Mouse (Mus musculus) stomach, postnatal 0 days (tissue): ENCODE measurements around the gene 4933415A04Rik. TPM values are rescaled to one million over a fixed set of nuclear protein-coding genes. Genes with fewer than 3 reads are reported as not detected.
A peak's percentile ranks its signal among the peaks of the same experiment; 100 is the strongest.

Experiments used
- ATAC-seq: fragments of 200-750 bp; cut with Nextera tagmentation; 2 replicates; pipeline ENCODE4 v1.8.0; 2017; ENCODE audit not compliant: low FRiP score, low TSS enrichment
- DNase-seq: peaks from one replicate; pipeline ENCODE4 v3.0.0-alpha.2; 2016; ENCODE audit warnings: low spot score
- H3K27ac ChIP-seq: fragments of 300-500 bp; sonication (generic); replicated peaks from 2 replicates; pipeline ENCODE4 v1.5.1; 2014; ENCODE audit warnings: mild to moderate bottlenecking, control low read depth
- H3K27me3 ChIP-seq: fragments of 300-500 bp; sonication (generic); 2 replicates; pipeline ENCODE4 v1.6.1; 2014; ENCODE audit warnings: low read length; ENCODE audit not compliant: control insufficient read depth, insufficient read depth
- H3K36me3 ChIP-seq: fragments of 300-500 bp; sonication (generic); 2 replicates; pipeline ENCODE4 v1.6.1; 2014; ENCODE audit warnings: low read length, mixed read lengths; ENCODE audit not compliant: control insufficient read depth, insufficient read depth
- H3K4me1 ChIP-seq: fragments of 300-500 bp; sonication (generic); replicated peaks from 2 replicates; pipeline ENCODE4 v1.6.1; 2014; ENCODE audit warnings: antibody characterized with exemption; ENCODE audit not compliant: control insufficient read depth, insufficient read depth
- H3K4me2 ChIP-seq: fragments of 300-500 bp; sonication (generic); replicated peaks from 2 replicates; pipeline ENCODE4 v1.6.1; 2014; ENCODE audit warnings: low read depth, mild to moderate bottlenecking, control low read depth, moderate library complexity
- H3K4me3 ChIP-seq: fragments of 300-500 bp; sonication (generic); 2 replicates; pipeline ENCODE4 v1.5.1; 2014; ENCODE audit warnings: low read depth, low read length, control low read depth
- H3K9ac ChIP-seq: fragments of 300-500 bp; sonication (generic); 2 replicates; pipeline ENCODE4 v1.6.1; 2014; ENCODE audit warnings: mild to moderate bottlenecking, low read length, control low read depth, mixed read lengths
- H3K9me3 ChIP-seq: fragments of 300-500 bp; sonication (generic); 2 replicates; pipeline ENCODE4 v1.6.1; 2016; ENCODE audit warnings: low read length; ENCODE audit not compliant: control insufficient read depth
- CTCF ChIP-seq: IDR thresholded peaks from 2 replicates; pipeline ENCODE4 v1.5.1; 2016; ENCODE audit warnings: antibody characterized with exemption, low read depth, mild to moderate bottlenecking, moderate library complexity
- EP300 ChIP-seq: optimal IDR thresholded peaks from 2 replicates; pipeline ENCODE3; 2016; ENCODE audit warnings: antibody characterized with exemption
- whole genome bisulfite sequencing: fragments of 180-500 bp; shearing (Covaris S2); extraction: QIAGEN DNeasy Blood & Tissue Kit; methylation state at CpG from one replicate; pipeline ENCODE4 v1.1.7; 2014; 5-methylcytosine and 5-hydroxymethylcytosine counted together
- polyA plus RNA-seq: library from polyadenylated mRNA; unstranded; fragments of >200 nt; fragmentation: Nextera tagmentation; extraction: Ambion mirVana; gene quantifications from 2 replicates; pipeline ENCODE4 v1.2.1, GENCODE M21; 2015

4933415A04Rik gene
- polyA plus RNA-seq, 1 experiment from 2014 or later: 2.4 TPM

DNA sequence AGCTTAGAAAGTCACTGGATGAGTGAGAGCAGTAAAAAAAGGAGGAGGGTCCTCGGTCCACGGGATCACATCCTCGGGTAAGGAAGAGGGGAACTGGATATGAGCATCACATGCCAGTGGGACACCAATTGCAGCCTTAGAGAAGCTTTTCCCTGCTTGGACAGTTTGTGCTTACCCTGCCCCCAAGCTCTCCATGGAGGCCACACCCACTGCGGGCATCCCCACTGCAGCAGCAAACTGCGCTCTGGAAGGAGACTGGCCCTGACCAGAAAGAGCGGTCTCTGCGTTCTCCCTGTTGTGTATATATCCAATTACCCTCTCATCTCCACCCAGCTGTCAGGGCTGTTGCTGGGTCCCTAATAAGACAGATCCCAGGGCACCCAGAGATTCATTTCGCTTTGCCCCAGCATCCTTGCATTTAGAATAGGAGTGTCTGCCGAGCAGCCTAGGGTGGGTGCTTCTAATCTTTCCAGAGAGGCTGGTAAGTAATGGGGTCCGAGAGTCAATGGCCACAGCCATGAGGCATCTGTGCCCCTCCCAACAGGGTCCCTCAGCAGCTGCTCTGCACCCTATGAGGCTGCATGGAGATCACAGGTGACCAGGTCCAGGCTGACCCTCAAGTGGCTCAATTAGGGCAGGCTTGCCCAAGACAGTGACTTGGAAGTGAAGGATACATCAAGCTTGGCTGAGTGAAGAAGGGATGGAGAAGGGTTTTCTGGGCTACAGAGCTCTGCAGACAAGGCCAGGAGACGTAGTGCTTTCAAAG lies 8.9 kb upstream of the 4933415A04Rik start:
- peak; percentile 57 for ATAC-seq

DNA sequence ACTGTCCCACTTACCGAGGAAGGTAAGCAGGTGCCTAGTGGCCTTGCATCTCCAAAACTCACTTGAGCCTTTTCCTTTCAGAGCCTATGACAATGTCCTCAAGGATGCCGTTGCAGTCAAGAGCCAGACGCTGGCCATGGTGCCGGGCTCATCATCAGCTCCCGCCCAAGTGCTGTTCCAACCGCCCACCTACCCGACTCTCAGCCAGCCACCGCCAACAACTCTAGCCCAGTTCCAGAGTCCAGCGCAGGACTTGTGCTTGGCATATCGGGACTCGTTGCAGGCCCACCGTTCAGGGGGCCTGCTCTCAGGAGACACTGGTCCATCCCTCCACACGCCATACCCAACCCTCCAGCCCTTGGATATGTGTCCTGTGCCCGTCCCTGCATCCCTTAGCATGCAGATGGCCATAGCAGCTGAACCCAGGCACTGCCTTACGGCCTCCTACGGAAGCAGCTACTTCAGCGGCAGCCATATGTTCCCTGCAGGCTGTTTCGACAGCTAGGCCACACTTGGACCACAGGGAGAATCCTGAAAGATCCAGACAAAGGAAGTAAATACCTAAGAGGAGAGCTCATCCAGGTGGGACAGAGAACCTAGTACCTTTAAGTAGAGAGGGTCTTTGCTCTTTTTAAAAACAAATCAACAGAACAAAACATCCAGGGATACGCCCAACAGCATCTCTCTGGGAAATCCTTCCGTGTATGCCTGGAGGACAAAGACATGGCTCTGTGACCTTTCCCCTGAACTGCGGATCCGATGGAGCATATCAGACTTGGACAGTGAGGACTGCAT lies 1.4 kb upstream of the 4933415A04Rik start:
- TF ChIP-seq CTCF (no peak), EP300 (no peak)
- DNase-seq (no peak), ATAC-seq (no peak)
- Histone ChIP-seq H3K4me2 (no peak overlapping the region), H3K9ac (no peak overlapping the region), H3K27ac (no peak overlapping the region), H3K27me3 (no peaks in the 10 kb centered on the region), H3K4me1 (no peaks in the 10 kb centered on the region), H3K36me3 (0 out of 2 replicates have a peak, but pooled peaks cover 2% of the 10 kb centered on the region), H3K9me3 (no peaks in the 10 kb centered on the region), H3K4me3 (no peak overlapping the region)
- 92% methylated on average over 22 of the region's 22 CpGs for WGBS

More for the DNA sequence above, 8.9 kb upstream of the 4933415A04Rik start:
- Histone ChIP-seq H3K9ac (no peak overlapping the region), H3K27me3 (no peaks in the 10 kb centered on the region), H3K4me1 (0 out of 2 replicates have a peak, but pooled peaks cover 3% of the 10 kb centered on the region), H3K27ac (no peak overlapping the region), H3K4me3 (no peak overlapping the region), H3K4me2 (no peak overlapping the region), H3K9me3 (no peaks in the 10 kb centered on the region), H3K36me3 (no peaks in the 10 kb centered on the region)
- DNase-seq: no peak
- 61% methylated on average over 11 of the region's 11 CpGs for WGBS
- no peak for TF ChIP-seq CTCF
- TF ChIP-seq EP300: no peak

DNA sequence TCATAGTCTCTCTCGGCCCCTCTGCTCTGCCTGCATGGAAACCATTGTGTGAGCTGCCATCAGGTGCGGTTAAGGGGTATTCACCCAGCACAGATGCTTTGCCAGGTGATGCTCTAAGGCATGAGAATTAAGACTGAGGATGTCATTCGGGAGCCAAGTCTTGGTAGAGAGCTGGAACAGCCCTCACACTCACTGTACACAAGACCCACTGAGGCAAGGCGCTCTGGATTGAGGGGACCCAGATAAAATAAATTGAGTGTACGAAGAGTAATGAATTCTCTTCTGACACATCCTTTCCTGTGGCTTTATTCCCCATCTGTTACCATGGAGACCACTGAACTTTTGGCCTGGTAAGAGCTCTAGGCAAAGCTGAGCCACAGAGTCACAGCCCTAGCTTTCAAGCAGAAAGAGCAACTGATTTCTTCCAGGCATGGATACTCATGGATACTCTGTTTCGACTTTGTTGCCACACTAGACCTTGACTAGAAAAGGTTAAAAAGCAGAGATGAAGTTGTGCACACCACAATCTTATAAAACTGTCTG lies 2.8 kb downstream of the 4933415A04Rik start:
- Histone ChIP-seq H3K9me3 (no peaks in the 10 kb centered on the region), H3K4me3 (no peak overlapping the region), H3K36me3 (0 out of 2 replicates have a peak, but pooled peaks cover 2% of the 10 kb centered on the region), H3K4me1 (no peaks in the 10 kb centered on the region), H3K27ac (no peak overlapping the region), H3K4me2 (no peak overlapping the region), H3K9ac (no peak overlapping the region), H3K27me3 (no peaks in the 10 kb centered on the region)
- WGBS: 49% methylated on average over 6 of the region's 6 CpGs
- ATAC-seq (no peak), DNase-seq (no peak)
- TF ChIP-seq EP300 (no peak), CTCF (no peak)

DNA sequence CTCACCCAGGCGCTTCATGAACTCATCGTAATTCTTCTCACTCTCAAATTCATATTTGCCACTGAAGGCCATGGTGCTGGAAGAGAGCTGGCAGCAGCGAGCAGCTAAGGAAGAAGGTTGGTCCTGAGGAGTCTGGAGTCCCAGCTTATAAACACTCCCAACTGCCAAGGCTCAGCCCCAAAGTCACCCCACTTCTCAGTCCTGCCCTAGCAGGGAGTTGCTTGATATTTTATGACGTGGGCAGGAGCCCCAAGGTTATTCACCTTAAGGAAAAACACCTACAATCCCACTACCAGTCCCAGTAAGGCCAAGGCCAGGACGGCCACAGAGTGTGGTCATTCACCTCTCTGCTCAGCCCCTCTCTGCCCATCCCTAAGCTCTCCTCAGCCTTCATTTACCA lies 14.6 kb downstream of the 4933415A04Rik start, which contains the start of gene Fabp6:
Fabp6 (minus strand) TSS at position 101 of the 400 bp plus-strand sequence.
- WGBS: 85% methylated on average over 5 of the region's 5 CpGs
- no peak for TF ChIP-seq CTCF
- no peak for TF ChIP-seq EP300
- Histone ChIP-seq H3K27ac (no peak within 1 kb of the TSS), H3K9ac (no peak within 1 kb of the TSS), H3K4me2 (no peak within 1 kb of the TSS), H3K36me3 (no peaks in the 10 kb centered on the region), H3K9me3 (no peaks in the 10 kb centered on the region), H3K27me3 (no peaks in the 10 kb centered on the region), H3K4me3 (no peak within 1 kb of the TSS), H3K4me1 (no peaks in the 10 kb centered on the region)
- ATAC-seq (no peak), DNase-seq (no peak)

DNA sequence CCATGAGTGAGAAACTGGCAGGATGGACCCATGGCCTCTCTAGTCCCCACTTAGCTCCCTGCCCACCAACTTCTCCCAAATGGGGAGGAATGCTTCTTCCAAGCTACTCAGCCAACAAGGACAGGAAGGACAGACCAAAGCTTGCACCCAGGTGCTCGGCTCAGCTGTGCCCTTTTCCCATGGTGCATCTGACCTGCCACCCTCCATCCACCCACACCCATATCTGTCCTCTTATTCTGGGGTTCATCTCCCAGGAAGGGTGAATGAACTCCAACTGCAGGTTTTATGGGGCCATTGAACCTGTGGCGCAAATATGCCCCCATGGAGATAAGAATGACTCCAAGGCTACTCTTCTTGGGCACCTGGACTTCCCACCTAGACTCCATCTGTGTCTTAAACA lies 17.4 kb downstream of the 4933415A04Rik start:
- DNase-seq: no peak
- H3K27ac ChIP-seq: no peak overlapping the region
- H3K4me1 ChIP-seq: no peaks in the 10 kb centered on the region
- WGBS: 82% methylated on average over 2 of the region's 2 CpGs
- H3K9ac ChIP-seq: no peak overlapping the region
- H3K4me3 ChIP-seq: no peak overlapping the region
- TF ChIP-seq CTCF (no peak), EP300 (no peak)
- no peaks in the 10 kb centered on the region for H3K36me3 ChIP-seq
- no peaks in the 10 kb centered on the region for H3K27me3 ChIP-seq
- ATAC-seq: no peak
- H3K4me2 ChIP-seq: no peak overlapping the region
- H3K9me3 ChIP-seq: no peaks in the 10 kb centered on the region

DNA sequence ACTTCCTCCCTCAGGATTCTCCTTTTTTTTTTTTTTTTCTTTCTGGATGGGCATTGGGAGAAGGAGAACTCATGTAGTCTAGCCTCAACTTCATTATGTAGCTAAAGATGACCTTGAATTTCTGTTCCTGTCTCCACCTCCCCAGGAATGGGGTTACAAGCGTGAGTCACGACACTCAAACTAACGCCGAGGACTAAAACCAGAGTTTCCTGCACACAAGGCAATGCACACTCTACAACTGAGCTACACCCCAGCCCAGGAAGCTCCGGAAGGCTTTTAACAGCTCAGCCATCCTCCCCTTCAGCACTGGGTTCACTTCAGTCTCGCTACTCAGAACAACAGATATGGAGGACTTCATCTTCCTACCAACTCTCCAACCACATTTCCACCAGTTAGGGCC lies 18.1 kb downstream of the 4933415A04Rik start:
- Histone ChIP-seq H3K36me3 (no peaks in the 10 kb centered on the region), H3K4me1 (no peaks in the 10 kb centered on the region), H3K9ac (no peak overlapping the region), H3K27me3 (no peaks in the 10 kb centered on the region), H3K4me2 (no peak overlapping the region), H3K27ac (no peak overlapping the region), H3K9me3 (no peaks in the 10 kb centered on the region), H3K4me3 (no peak overlapping the region)
- TF ChIP-seq CTCF (no peak), EP300 (no peak)
- DNase-seq: no peak
- ATAC-seq: no peak
- 82% methylated on average over 6 of the region's 6 CpGs for WGBS
